Comparison of ENCODE assay signal across 10 mouse cellular contexts in the genomic region with DNA sequence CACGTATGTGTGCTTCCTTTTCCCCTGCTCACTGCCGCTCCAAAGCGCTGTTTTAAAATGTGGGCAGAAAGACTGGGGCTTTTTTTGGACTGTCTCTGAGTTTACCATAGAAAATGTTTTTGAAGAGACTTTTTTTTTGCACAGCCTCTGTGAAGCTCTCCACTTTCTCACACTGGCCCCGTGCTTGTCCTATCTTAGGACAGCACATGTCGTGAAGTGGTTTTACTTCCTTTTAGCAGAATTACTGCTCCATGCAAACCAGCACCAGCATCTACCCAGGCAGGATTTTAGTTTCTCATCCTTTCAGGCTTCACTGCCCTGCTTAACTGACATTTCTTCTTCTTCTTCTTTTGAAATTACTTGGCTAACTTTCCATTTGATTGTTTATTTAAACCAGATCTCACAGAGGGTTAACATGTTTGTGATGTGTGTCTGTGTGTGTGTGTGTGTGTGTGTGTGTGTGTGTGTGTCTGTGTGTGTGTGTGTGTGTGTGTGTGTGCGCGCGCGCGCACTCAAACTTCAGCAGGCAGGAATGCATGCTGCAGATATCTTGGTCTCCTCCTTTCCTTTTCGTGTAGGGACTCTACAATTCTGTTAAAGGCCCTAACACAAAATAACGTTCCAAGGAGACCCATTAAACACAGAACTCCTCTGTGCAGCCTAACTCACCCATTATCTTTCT.
A peak's percentile ranks its signal among the peaks of the same experiment; 100 is the strongest.
DNase-seq lines count a peak whose midpoint lies in the region; ATAC-seq and TF ChIP-seq lines count a peak whose summit lies in the region.
"Had no signal": no experiment of that assay in that cellular context is flagged by ENCODE, and none has a peak within 500 bp of the region (broad histone marks: within the 10 kb centered on the region; RNA-seq: fewer than 3 reads in every experiment).

No protein-coding gene starts in this region.

- no peak overlapping the region for H3K9ac ChIP-seq in limb, embryonic 13.5 days
- no peak overlapping the region for H3K9ac ChIP-seq in midbrain, embryonic 13.5 days (replicated peaks)

- no peak for DNase-seq in limb, embryonic 10.5 days (ENCODE audit: low spot score)
- DNase-seq in ovary, postnatal 36 days (ENCODE audit: low spot score) = no peak
- DNase-seq: adrenal gland, postnatal 36 days; heart, postnatal 10 days; kidney, adult 2 months had no signal

- no peak for TF ChIP-seq CTCF in bone marrow, adult 2 months (IDR thresholded peaks at IDR 0.05; ENCODE audit: control insufficient read depth, insufficient read depth, low read length)

- no peak overlapping the region for H3K4me2 ChIP-seq in limb, embryonic 13.5 days (replicated peaks)
- H3K4me2 ChIP-seq in midbrain, embryonic 13.5 days (replicated peaks) = no peak overlapping the region

- no peaks in the 10 kb centered on the region for H3K27me3 ChIP-seq in limb, embryonic 13.5 days
- H3K27me3 ChIP-seq in limb, embryonic 10.5 days (ENCODE audit: low read depth, poor library complexity, severe bottlenecking) = no peaks in the 10 kb centered on the region
- H3K27me3 ChIP-seq in midbrain, embryonic 13.5 days = no peaks in the 10 kb centered on the region

- 74% methylated on average over 12 of the region's 12 CpGs for whole genome bisulfite sequencing in limb, embryonic 13.5 days
- WGBS in limb, embryonic 10.5 days = 88% methylated on average over 12 of the region's 12 CpGs
- WGBS in bone marrow, adult 2 months = 45% methylated on average over 12 of the region's 12 CpGs
- 90% methylated on average over 12 of the region's 12 CpGs for WGBS in midbrain, embryonic 13.5 days

- TF ChIP-seq POLR2A in bone marrow, adult 2 months (IDR thresholded peaks at IDR 0.05; ENCODE audit: borderline replicate concordance, control insufficient read depth, low read depth, low read length) = no peak

- ATAC-seq in limb, embryonic 13.5 days (ENCODE audit: low FRiP score, low read depth) = no peak
- peak; percentile 80 to 91 for ATAC-seq in hematopoietic stem cell, adult 5-6 weeks (replicated peaks in 1 of 2; ENCODE audit: insufficient read depth in 1 of 2, low FRiP score in 2 of 2, low TSS enrichment in 1 of 2, low read depth in 1 of 2, poor library complexity in 2 of 2, severe bottlenecking in 2 of 2)
- peak; percentile 77 for ATAC-seq in neutrophil, adult 5-6 weeks (ENCODE audit: extremely low read depth, insufficient number of reproducible peaks, low FRiP score, poor library complexity, severe bottlenecking)
- no peak for ATAC-seq in midbrain, embryonic 13.5 days

- 0 out of 2 replicates have a peak, but pooled peaks cover 5% of the 10 kb centered on the region for H3K4me1 ChIP-seq in limb, embryonic 13.5 days
- no peaks in the 10 kb centered on the region for H3K4me1 ChIP-seq in limb, embryonic 10.5 days
- H3K4me1 ChIP-seq in bone marrow, adult 2 months (ENCODE audit: control insufficient read depth, insufficient read depth, low read length) = no peaks in the 10 kb centered on the region; the same call in 1 of the 2 replicates
- peaks cover 5% of the 10 kb centered on the region for H3K4me1 ChIP-seq in midbrain, embryonic 13.5 days (replicated peaks)

- H3K9me3 ChIP-seq in limb, embryonic 13.5 days = no peaks in the 10 kb centered on the region
- no peaks in the 10 kb centered on the region for H3K9me3 ChIP-seq in limb, embryonic 10.5 days (replicated peaks)
- no peaks in the 10 kb centered on the region for H3K9me3 ChIP-seq in midbrain, embryonic 13.5 days

- no peak overlapping the region for H3K4me3 ChIP-seq in limb, embryonic 13.5 days
- H3K4me3 ChIP-seq in limb, embryonic 10.5 days = no peak overlapping the region
- no peak overlapping the region for H3K4me3 ChIP-seq in bone marrow, adult 2 months (replicated peaks; ENCODE audit: control insufficient read depth, low read depth, low read length)
- no peak overlapping the region for H3K4me3 ChIP-seq in midbrain, embryonic 13.5 days (replicated peaks)

- peak overlapping the region; percentile 28; the same call in 1 of the 2 replicates for H3K27ac ChIP-seq in limb, embryonic 13.5 days
- no peak overlapping the region for H3K27ac ChIP-seq in limb, embryonic 10.5 days
- H3K27ac ChIP-seq in bone marrow, adult 2 months (ENCODE audit: control insufficient read depth, insufficient read depth, low read depth, low read length, poor library complexity) = peak overlapping the region; percentile 88
- no peak overlapping the region for H3K27ac ChIP-seq in midbrain, embryonic 13.5 days

- H3K36me3 ChIP-seq in limb, embryonic 13.5 days = no peaks in the 10 kb centered on the region
- H3K36me3 ChIP-seq in limb, embryonic 10.5 days = no peaks in the 10 kb centered on the region
- H3K36me3 ChIP-seq in midbrain, embryonic 13.5 days = no peaks in the 10 kb centered on the region

Comparison
In these comparisons a context has a peak if more than half of its experiments do, and no peak if none do; other contexts are left out.
1. H3K27ac ChIP-seq: peak in limb, embryonic 13.5 days (single experiment) and bone marrow, adult 2 months (single experiment); none in limb, embryonic 10.5 days (single experiment) and midbrain, embryonic 13.5 days (single experiment).
2. ATAC-seq: peak in hematopoietic stem cell, adult 5-6 weeks (2 of 2) and neutrophil, adult 5-6 weeks (single experiment); none in limb, embryonic 13.5 days (single experiment) and midbrain, embryonic 13.5 days (single experiment).